Mouse (Mus musculus) small intestine, adult 2 months (tissue): ENCODE measurements around the gene Adra2b. TPM values are rescaled to one million over a fixed set of nuclear protein-coding genes. Genes with fewer than 3 reads are reported as not detected.

Source experiments
- H3K27ac ChIP-seq: fragments of 200-500 bp; 2 replicates; pipeline ENCODE4 v1.5.1; 2012; ENCODE audit warnings: low read depth, low read length, control low read depth, inconsistent platforms; ENCODE audit not compliant: insufficient read depth
- H3K27me3 ChIP-seq: fragments of 200-500 bp; 2 replicates; pipeline ENCODE4 v1.6.1; 2012; ENCODE audit warnings: mild to moderate bottlenecking, moderate library complexity, low read length, inconsistent platforms; ENCODE audit not compliant: control insufficient read depth, insufficient read depth
- H3K36me3 ChIP-seq: fragments of 200-500 bp; 2 replicates; pipeline ENCODE4 v1.6.1; 2012; ENCODE audit warnings: mild to moderate bottlenecking, low read length, control low read depth, inconsistent platforms; ENCODE audit not compliant: control insufficient read depth, insufficient read depth
- H3K4me1 ChIP-seq: fragments of 200-500 bp; 2 replicates; pipeline ENCODE4 v1.6.1; 2012; ENCODE audit warnings: low read length, inconsistent platforms, mixed read lengths; ENCODE audit not compliant: control insufficient read depth, insufficient read depth, insufficient read length
- H3K4me3 ChIP-seq: fragments of 200-500 bp; 2 replicates; pipeline ENCODE4 v1.5.1; 2012; ENCODE audit warnings: low read depth, mild to moderate bottlenecking, control low read depth, inconsistent platforms, low read length, moderate library complexity
- CTCF ChIP-seq: fragments of 200-500 bp; IDR thresholded peaks from 2 replicates; pipeline ENCODE4 v1.5.1; 2012; ENCODE audit warnings: low read depth, mild to moderate bottlenecking, control low read depth, inconsistent platforms, low read length, moderate library complexity, mixed read lengths; ENCODE audit not compliant: insufficient replicate concordance, insufficient read length; ENCODE audit errors: extremely low read depth
- POLR2A ChIP-seq: fragments of 200-500 bp; IDR thresholded peaks from 2 replicates; pipeline ENCODE4 v1.6.1; 2012; ENCODE audit warnings: low read depth, mild to moderate bottlenecking, control low read depth, inconsistent platforms, low read length, moderate library complexity
- WGBS: fragments of 180-500 bp; shearing (Covaris S2); methylation state at CpG from one replicate; pipeline ENCODE4 v1.1.7; 2018; 5-methylcytosine and 5-hydroxymethylcytosine counted together
- polyA plus RNA-seq: library from polyadenylated mRNA; depleted of rRNA; stranded (reverse); fragments of >200 nt; gene quantifications from 2 replicates; pipeline ENCODE4 v1.2.3, GENCODE M21; 2012

The Adra2b gene
- polyA plus RNA-seq, 1 experiment, result 0.48 TPM

DNA sequence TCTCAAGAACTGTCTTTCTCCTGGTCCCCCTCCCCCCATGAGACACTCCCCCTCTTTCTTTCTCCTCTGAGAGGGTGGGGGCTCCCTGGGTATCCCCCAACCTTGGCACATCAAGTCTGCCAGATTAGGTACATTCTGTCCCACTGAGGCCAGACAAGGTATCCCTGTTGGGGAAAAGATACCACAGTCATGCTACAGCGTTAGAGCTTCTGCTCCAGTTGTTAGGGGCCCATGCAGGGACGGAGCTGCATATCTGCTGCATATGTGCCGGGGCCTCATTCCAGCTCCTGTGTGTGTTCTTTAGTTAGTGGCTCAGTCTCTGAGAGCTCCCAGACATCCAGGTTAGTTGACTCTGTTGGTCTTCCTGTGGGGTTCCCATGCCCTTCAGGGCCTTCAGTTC, 11.1 kb downstream of the Adra2b start:
- WGBS, result 85% methylated on average over 3 of the region's 3 CpGs

DNA sequence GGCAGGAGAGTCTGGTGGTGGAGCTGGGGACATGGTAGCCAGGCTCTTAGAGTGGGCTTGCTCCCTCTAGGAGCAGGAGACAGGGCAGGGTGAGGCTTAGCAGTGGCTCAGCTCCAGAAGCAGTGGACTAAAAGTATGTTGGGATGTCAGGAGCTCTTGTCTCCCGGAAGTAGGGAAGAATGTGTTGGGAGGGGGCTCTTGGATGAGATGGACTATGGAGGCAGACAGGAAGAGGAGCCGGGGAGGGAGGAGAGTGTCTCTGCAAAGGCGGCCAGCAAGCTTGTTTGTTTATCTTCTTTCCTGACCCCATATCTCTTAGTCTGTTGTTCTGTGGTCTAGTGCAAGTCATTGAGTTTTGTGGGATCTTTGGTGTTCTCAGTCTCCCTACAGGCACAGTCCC, 12.1 kb downstream of the Adra2b start:
- Histone ChIP-seq H3K36me3 (no peaks in the 10 kb centered on the region), H3K27me3 (no peaks in the 10 kb centered on the region), H3K27ac (no peak overlapping the region), H3K4me3 (no peak overlapping the region), H3K4me1 (no peaks in the 10 kb centered on the region; the same call in 1 of the 2 replicates)
- 46% methylated on average over 3 of the region's 3 CpGs for WGBS
- TF ChIP-seq CTCF, result no peak
- TF ChIP-seq POLR2A, result no peak

More for the DNA sequence above, 11.1 kb downstream of the Adra2b start:
- no peaks in the 10 kb centered on the region; the same call in 1 of the 2 replicates for H3K4me1 ChIP-seq
- no peaks in the 10 kb centered on the region for H3K36me3 ChIP-seq
- TF ChIP-seq POLR2A (no peak), CTCF (no peak)
- no peaks in the 10 kb centered on the region for H3K27me3 ChIP-seq
- no peak overlapping the region for H3K27ac ChIP-seq
- H3K4me3 ChIP-seq, result no peak overlapping the region

DNA sequence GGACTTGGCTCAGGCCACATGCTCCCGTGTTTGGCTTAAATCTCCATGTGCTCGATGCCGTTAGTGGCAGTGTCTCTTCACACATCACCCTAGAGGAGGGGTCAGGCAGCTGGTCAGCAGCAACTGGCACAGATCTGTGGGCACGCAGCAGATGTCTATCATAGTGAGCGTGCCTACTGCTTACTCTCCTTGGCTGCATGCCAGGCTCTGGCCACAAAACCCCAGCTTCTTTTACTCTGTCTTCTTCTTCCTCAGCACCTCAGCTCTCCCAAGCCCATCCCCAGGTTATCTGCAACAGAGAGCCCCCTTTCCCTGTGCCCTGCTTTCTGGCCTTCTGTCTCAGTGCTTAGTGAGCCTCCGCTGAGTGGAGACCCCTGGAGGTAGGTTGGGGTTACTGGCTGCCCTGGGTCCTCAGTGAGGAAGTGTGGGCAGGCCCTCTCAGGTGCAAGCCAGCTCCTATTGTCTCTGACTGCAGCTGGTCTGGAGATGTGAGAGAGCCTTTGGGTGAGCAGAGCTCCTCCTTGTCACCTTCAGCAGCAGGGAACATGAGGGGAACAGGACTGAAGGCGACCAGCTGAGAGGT, 12.8 kb downstream of the Adra2b start:
- Histone ChIP-seq H3K36me3 (no peaks in the 10 kb centered on the region), H3K4me3 (no peak overlapping the region), H3K4me1 (no peaks in the 10 kb centered on the region; the same call in 1 of the 2 replicates), H3K27ac (no peak overlapping the region), H3K27me3 (no peaks in the 10 kb centered on the region)
- TF ChIP-seq POLR2A (no peak), CTCF (no peak)
- 44% methylated on average over 7 of the region's 7 CpGs for WGBS

DNA sequence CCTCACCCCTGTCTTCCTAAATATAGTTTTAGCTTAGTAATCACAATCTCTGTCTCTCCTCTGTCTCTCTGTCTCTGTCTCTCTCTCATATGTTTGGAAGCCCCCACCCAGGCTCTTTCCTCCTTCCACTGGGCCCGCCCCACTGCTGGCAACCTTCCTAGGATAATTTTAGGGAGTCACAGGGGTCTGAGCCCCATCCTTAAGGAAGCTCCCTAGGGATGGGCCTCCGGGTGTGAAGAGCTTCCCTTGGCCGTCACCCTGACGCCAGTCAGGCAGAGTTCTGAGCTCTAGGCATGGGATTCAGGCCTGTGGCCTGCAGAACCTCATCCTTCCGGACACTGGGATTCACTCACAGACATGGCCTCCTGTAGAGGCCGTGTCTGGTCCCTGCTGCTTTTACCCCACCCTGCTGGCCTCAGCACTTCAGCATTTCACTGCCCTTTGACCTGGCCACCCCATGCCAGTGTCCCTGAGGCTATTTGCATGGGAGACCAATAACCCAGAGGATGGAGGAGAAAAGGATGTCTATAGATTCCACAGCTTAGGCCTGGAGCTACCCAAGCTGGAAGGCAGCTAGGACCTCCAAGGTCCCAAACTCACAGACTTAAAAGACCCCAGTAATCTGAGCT, 13.5 kb downstream of the Adra2b start:
- 79% methylated on average over 6 of the region's 6 CpGs for WGBS
- H3K27ac ChIP-seq, result no peak overlapping the region
- H3K4me3 ChIP-seq, result no peak overlapping the region
- no peak for TF ChIP-seq POLR2A
- no peak for TF ChIP-seq CTCF
- H3K36me3 ChIP-seq, result no peaks in the 10 kb centered on the region
- no peaks in the 10 kb centered on the region; the same call in 1 of the 2 replicates for H3K4me1 ChIP-seq
- no peaks in the 10 kb centered on the region for H3K27me3 ChIP-seq

DNA sequence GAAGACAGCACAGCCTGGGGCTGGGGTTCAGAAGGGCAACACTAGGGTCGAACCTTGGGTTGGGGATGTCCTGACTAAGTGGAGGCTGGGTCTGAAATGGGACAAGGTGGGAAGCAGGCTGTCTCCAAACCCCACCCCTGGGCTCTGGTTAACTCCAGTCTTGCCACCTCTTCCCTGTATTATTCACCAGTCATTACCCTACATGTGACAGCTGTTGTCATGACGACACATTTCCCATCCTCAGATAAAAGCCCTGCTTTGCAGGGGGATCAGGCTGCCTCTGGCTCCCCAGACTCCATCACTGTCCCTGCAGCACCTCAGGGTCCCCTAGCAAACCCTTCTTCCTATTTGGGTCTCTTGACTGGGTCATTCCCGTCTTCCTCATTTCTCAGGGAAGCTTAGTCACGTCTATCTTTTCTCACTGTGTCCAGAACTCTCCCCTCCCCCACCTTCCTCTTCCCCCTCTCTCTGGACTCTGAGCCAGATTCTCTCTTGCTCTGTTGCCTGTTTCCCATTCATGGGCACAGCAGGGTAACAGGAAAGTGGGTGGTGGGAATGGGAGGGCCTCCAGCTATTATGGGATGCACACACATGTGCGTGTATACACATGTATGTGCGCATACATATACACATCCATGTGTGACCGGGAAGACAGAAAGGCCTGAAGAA, 15.1 kb downstream of the Adra2b start:
- 64% methylated on average over 7 of the region's 7 CpGs for WGBS
- no peak overlapping the region for H3K27ac ChIP-seq
- TF ChIP-seq POLR2A (no peak), CTCF (no peak)
- no peaks in the 10 kb centered on the region for H3K27me3 ChIP-seq
- no peaks in the 10 kb centered on the region for H3K36me3 ChIP-seq
- H3K4me3 ChIP-seq, result no peak overlapping the region
- H3K4me1 ChIP-seq, result no peaks in the 10 kb centered on the region; the same call in 1 of the 2 replicates

DNA sequence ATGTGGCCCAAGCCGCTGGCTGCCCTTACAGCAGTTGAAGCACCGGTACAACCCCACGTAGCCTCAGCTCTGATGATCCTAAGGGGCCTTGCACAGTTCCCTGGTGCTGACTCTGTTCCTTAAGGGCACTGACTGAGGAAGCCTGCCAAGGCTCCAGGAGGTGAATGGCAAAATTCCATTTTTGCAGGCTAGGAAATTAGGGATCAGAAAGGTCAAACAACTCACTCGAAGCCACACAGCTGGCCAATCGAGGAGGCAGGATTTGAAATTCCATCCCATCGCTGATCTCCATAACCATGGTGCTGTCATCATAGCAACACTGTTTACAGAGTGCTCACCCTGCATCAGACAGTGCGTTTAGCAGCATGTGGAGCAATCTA, 15.6 kb downstream of the Adra2b start:
- TF ChIP-seq POLR2A (no peak), CTCF (no peak)
- H3K27ac ChIP-seq, result no peak overlapping the region

DNA sequence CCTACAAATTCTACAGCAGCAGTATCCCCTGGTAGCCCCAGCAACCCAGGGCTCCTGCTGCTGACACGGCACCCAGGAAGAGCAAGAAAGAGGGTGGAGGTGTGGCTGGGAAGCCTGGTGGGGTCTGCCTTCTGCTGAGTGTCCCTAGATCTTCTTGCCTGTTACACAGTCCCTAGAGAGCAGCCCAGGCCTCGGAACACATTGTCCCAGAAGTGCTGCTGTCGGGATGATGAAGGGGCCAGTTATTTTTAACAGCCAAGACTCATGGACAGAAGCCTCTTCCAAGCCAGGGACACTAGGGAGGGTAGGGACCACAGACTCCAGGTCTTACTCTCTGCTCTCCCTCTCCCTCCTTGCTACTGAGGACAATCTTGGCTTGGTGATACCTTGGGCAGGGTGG, 16.2 kb downstream of the Adra2b start:
- WGBS, result 67% methylated on average over 3 of the region's 3 CpGs
- TF ChIP-seq CTCF (no peak), POLR2A (no peak)
- H3K36me3 ChIP-seq, result no peaks in the 10 kb centered on the region
- no peak overlapping the region for H3K4me3 ChIP-seq
- H3K27me3 ChIP-seq, result no peaks in the 10 kb centered on the region
- no peaks in the 10 kb centered on the region; the same call in 1 of the 2 replicates for H3K4me1 ChIP-seq
- no peak overlapping the region for H3K27ac ChIP-seq

More for the DNA sequence above, 15.6 kb downstream of the Adra2b start:
- H3K4me1 ChIP-seq, result no peaks in the 10 kb centered on the region; the same call in 1 of the 2 replicates
- H3K4me3 ChIP-seq, result no peak overlapping the region
- WGBS, result 50% methylated on average over 7 of the region's 7 CpGs
- H3K36me3 ChIP-seq, result no peaks in the 10 kb centered on the region
- H3K27me3 ChIP-seq, result no peaks in the 10 kb centered on the region
